Mouse (Mus musculus): ENCODE results near the gene Capn7. TPM values are rescaled to one million over a fixed set of nuclear protein-coding genes. Genes with fewer than 3 reads are reported as not detected.

The Capn7 gene
- polyA plus RNA-seq, 1 experiment from 2014 or later = 45.2 TPM

DNA sequence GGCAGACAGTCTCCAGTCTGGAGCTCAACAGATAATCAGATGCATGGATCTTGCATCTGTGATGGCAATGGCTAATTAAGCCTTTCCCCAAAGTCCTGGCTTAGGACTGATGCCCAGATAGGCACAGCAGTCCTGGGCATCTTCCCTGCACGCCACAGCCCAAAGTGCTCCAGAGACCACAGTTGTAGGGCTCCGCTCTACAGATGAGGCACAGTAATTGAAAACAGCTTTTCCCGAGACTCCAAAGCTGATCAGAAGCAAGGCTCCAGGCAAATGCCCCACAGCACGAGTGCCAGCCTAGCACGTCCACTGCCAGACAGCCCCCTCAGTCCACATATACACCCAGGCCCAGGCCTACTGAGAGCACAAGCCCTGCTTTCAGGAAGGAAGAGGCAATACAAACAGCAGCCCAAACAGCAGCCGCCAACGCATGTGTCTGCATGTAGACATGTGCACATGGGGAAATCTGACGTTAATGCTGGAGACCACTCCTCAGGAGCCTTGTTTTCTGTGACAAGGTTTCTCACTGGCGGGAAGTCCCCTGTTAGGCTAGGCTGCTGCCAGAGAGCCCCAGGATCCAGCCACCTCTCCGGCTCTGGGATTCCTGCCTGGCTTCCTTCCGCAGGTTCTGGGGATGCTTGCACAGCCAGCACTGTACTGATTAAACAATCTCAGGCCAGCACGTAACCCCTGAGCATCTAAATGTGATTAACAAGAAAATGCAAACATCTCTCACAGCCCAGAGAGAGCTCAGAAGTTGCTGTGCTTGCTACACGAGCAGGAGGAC lies 51.8 kb downstream of the Capn7 start:
- 63% methylated on average over 13 of the region's 13 CpGs for WGBS
- peak overlapping the region; percentile 13; the same call in 1 of the 2 replicates for H3K27ac ChIP-seq (ENCODE audit: low read depth, low read length)
- no peak for ATAC-seq (ENCODE audit: low FRiP score)

DNA sequence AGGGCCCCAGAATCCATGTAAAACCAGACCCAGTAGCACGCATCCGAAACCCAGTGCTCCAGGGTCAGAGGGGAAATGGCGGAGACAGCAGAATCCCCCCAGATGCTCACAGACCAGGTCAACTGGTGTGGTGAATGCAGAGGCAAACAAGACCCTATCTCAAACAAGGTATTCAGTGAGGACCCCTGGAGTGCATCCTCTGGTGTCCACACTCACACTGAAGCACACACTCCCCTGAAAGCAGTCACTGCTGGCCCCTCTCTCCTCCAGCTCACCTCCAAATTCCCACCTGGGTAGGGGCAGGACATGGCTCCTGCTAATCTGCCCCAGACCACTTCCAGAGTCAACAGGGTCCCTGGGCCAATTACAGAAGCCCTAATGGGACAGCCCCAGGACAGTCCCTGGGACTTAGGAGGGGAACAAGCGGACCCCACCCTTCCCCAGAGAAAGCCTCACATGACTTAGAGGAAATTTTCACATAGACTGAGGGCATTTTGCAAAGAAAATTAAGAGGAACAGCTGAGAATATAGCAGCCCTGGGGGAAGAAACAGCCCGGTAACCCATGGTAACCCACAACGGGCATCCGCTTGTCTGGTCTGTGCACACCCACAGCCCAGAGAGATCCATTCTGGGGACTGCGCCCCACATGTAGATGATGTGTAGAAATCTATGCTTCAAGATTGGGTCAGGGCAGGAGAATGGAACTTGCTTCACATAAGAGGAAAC lies 53.1 kb downstream of the Capn7 start:
- Histone ChIP-seq H3K9me3 (ENCODE audit: control insufficient read depth, low read length) (no peaks in the 10 kb centered on the region), H3K9ac (ENCODE audit: low read depth, low read length) (no peak overlapping the region), H3K4me3 (ENCODE audit: low read depth, low read length) (no peak overlapping the region), H3K4me1 (replicated peaks; ENCODE audit: control insufficient read depth, insufficient read depth, low read length) (no peaks in the 10 kb centered on the region), H3K27ac (ENCODE audit: low read depth, low read length) (no peak overlapping the region), H3K4me2 (replicated peaks; ENCODE audit: low read depth, low read length) (no peak overlapping the region), H3K36me3 (ENCODE audit: control insufficient read depth, insufficient read depth, low read length) (no peaks in the 10 kb centered on the region), H3K27me3 (ENCODE audit: control insufficient read depth, insufficient read depth, low read length) (no peaks in the 10 kb centered on the region)
- no peak for ATAC-seq (ENCODE audit: low FRiP score)
- no peak for DNase-seq (ENCODE audit: low spot score)
- 96% methylated on average over 8 of the region's 8 CpGs for WGBS

More for the DNA sequence above, 51.8 kb downstream of the Capn7 start:
- peaks cover 2% of the 10 kb centered on the region; the same call in 1 of the 2 replicates for H3K4me1 ChIP-seq (replicated peaks; ENCODE audit: control insufficient read depth, insufficient read depth, low read length)
- no peaks in the 10 kb centered on the region for H3K27me3 ChIP-seq (ENCODE audit: control insufficient read depth, insufficient read depth, low read length)
- no peaks in the 10 kb centered on the region for H3K36me3 ChIP-seq (ENCODE audit: control insufficient read depth, insufficient read depth, low read length)
- H3K4me2 ChIP-seq (replicated peaks; ENCODE audit: low read depth, low read length) = no peak overlapping the region
- H3K4me3 ChIP-seq (ENCODE audit: low read depth, low read length) = no peak overlapping the region
- H3K9me3 ChIP-seq (ENCODE audit: control insufficient read depth, low read length) = no peaks in the 10 kb centered on the region
- no peak overlapping the region for H3K9ac ChIP-seq (ENCODE audit: low read depth, low read length)
- DNase-seq (ENCODE audit: low spot score) = no peak

DNA sequence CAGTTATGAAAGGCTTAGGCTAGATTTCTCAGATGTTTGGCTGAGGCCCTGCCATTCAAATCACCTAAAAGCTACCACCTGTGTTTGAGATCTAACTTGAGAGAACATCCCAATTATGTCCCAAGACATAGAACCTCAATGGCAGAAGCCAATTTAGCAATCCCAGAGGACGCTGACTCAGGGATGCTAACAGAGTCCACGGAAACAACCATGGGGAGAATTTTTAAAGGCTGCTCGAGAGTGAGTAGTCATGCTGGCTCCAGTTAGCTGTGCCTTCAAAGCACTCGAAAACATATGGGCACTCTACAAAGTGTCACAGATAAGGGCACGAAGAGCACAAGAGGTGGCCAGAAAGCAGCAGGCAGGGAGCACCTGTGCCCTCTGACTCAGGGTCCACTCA lies 55.9 kb downstream of the Capn7 start:
- H3K27me3 ChIP-seq (ENCODE audit: control insufficient read depth, insufficient read depth, low read length) = no peaks in the 10 kb centered on the region
- no peaks in the 10 kb centered on the region for H3K36me3 ChIP-seq (ENCODE audit: control insufficient read depth, insufficient read depth, low read length)
- no peak overlapping the region for H3K4me2 ChIP-seq (replicated peaks; ENCODE audit: low read depth, low read length)
- ATAC-seq (ENCODE audit: low FRiP score) = no peak
- no peak overlapping the region for H3K27ac ChIP-seq (ENCODE audit: low read depth, low read length)
- WGBS = 87% methylated on average over 5 of the region's 5 CpGs
- H3K9ac ChIP-seq (ENCODE audit: low read depth, low read length) = no peak overlapping the region
- no peak for DNase-seq (ENCODE audit: low spot score)
- H3K9me3 ChIP-seq (ENCODE audit: control insufficient read depth, low read length) = no peaks in the 10 kb centered on the region
- H3K4me3 ChIP-seq (ENCODE audit: low read depth, low read length) = no peak overlapping the region
- H3K4me1 ChIP-seq (replicated peaks; ENCODE audit: control insufficient read depth, insufficient read depth, low read length) = no peaks in the 10 kb centered on the region

DNA sequence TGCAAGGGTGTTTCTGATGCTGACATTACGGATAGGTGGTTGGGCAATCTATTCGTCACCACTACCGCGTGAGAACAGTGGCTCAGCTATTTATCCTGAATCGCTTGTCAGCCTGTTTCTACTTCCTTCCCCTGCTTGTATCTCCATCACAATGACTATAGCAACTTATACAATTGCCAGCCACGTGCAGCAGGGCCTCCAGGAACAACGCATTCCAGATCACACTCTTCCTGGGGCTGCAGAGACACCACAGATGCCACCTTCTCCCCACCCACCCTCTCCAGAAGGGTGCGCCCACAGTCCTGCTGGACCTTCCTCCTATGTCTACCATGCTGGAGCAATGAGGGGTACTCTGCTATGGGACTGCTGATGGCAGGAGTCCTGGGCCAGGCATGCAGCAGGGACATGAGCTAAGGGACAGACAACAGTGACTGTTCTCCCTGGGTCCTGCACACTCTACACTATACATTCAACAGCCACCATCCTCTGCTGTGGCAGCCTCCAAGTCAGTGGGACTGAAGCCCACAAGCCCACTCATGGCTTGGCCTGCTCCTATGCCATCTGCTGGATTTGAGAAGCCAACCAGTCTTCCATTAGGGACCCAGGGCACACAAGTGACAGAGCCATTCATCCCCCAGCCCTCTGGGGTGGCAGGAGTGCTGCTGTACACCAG lies 56.6 kb downstream of the Capn7 start:
- WGBS = 75% methylated on average over 8 of the region's 8 CpGs
- ATAC-seq (ENCODE audit: low FRiP score) (no peak), DNase-seq (ENCODE audit: low spot score) (no peak)
- Histone ChIP-seq H3K9me3 (ENCODE audit: control insufficient read depth, low read length) (no peaks in the 10 kb centered on the region), H3K27ac (ENCODE audit: low read depth, low read length) (no peak overlapping the region), H3K27me3 (ENCODE audit: control insufficient read depth, insufficient read depth, low read length) (no peaks in the 10 kb centered on the region), H3K4me2 (replicated peaks; ENCODE audit: low read depth, low read length) (no peak overlapping the region), H3K4me1 (replicated peaks; ENCODE audit: control insufficient read depth, insufficient read depth, low read length) (no peaks in the 10 kb centered on the region), H3K9ac (ENCODE audit: low read depth, low read length) (no peak overlapping the region), H3K36me3 (ENCODE audit: control insufficient read depth, insufficient read depth, low read length) (no peaks in the 10 kb centered on the region), H3K4me3 (ENCODE audit: low read depth, low read length) (no peak overlapping the region)

DNA sequence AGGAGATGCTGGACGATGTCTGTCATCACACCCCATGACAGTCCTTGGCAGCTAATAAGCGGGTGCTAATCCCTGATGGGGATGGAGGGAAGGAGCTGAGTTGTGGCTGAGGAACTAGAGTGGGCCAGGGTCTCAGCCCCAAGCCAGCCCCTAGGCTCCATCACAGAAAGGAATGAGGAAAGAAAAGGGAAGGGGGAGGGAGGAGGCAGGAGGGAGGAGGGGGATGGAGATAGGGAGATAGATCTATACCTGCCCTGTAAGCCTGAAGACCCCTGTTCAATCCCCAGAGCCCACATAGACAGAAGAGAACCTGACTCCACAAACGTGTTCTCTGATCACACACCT lies 57.1 kb downstream of the Capn7 start:
- Histone ChIP-seq H3K4me3 (ENCODE audit: low read depth, low read length) (no peak overlapping the region), H3K9me3 (ENCODE audit: control insufficient read depth, low read length) (no peaks in the 10 kb centered on the region), H3K9ac (ENCODE audit: low read depth, low read length) (no peak overlapping the region), H3K36me3 (ENCODE audit: control insufficient read depth, insufficient read depth, low read length) (no peaks in the 10 kb centered on the region), H3K4me2 (replicated peaks; ENCODE audit: low read depth, low read length) (no peak overlapping the region), H3K27ac (ENCODE audit: low read depth, low read length) (no peak overlapping the region), H3K27me3 (ENCODE audit: control insufficient read depth, insufficient read depth, low read length) (no peaks in the 10 kb centered on the region), H3K4me1 (replicated peaks; ENCODE audit: control insufficient read depth, insufficient read depth, low read length) (no peaks in the 10 kb centered on the region)
- WGBS = 90% methylated on average over 3 of the region's 3 CpGs
- ATAC-seq (ENCODE audit: low FRiP score) (no peak), DNase-seq (ENCODE audit: low spot score) (no peak)

DNA sequence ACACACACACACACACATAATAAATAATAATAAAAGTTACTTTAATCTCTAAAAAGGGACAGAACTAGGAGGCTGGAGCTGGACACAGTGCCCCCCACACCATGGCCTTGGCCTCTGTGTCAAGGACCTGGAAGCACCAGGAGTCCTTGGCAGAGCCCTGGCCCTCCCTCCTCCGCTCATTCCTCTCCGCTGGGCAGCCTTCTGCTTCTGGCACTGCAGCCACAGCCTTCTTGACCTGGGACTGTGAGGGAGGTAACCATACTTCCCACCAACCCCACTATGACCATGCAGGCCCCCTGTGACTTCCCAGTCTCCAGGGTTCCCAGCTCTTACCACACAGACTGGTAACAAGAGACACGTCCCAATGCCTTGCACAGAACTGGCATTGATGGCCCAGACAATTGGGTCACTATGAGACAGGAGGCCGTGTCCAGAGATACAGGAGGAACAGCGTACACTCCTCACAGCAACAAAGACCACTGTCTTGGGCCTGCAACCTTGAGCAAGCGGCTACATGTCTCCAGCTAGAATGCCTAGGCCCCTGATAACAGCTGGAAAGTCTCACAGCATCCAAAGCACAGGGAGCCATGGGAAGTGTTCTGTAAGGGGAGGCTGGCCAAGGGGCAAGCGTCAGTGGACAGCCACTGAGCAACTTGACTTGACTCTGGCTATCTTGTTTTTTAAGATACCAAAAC lies 57.6 kb downstream of the Capn7 start:
- no peak overlapping the region for H3K9ac ChIP-seq (ENCODE audit: low read depth, low read length)
- ATAC-seq (ENCODE audit: low FRiP score) = no peak
- no peak overlapping the region for H3K4me2 ChIP-seq (replicated peaks; ENCODE audit: low read depth, low read length)
- H3K4me1 ChIP-seq (replicated peaks; ENCODE audit: control insufficient read depth, insufficient read depth, low read length) = no peaks in the 10 kb centered on the region
- no peaks in the 10 kb centered on the region for H3K9me3 ChIP-seq (ENCODE audit: control insufficient read depth, low read length)
- no peak overlapping the region for H3K4me3 ChIP-seq (ENCODE audit: low read depth, low read length)
- no peaks in the 10 kb centered on the region for H3K36me3 ChIP-seq (ENCODE audit: control insufficient read depth, insufficient read depth, low read length)
- no peak for DNase-seq (ENCODE audit: low spot score)
- 89% methylated on average over 7 of the region's 7 CpGs for WGBS
- H3K27me3 ChIP-seq (ENCODE audit: control insufficient read depth, insufficient read depth, low read length) = no peaks in the 10 kb centered on the region
- no peak overlapping the region for H3K27ac ChIP-seq (ENCODE audit: low read depth, low read length)

DNA sequence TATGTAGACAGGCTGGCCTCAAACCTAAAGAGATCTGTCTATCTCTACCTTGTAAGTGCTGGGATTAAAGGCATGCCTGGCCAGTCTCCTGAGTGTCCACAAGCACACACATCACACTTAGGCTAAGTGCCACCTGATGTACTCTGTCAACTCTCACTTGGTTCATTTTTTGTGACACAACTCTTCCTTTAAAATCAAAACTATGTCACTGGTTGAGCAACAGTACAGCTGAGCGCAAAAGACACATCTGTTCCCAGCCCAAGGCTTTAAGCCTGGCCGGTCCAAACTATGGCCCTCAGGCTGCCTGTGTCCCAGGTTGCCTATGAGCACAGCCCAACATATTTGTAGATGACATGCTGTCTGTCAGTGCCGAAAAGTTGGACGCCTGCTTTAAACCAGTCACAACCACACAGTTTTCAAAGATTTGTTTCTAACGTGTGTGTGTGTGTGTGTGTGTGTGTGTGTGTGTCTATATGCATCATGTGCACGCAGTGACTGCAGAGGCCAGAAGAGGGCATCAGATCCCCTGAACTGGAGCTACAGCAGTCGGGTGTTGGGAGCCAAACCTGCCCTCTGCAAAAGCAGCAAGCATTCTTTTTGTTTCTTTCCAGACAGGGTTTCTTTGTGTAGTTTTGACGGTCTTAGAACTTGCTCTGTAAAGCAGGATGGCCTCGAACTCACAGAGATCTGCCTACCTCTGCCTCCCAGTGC lies 58.5 kb downstream of the Capn7 start:
- H3K4me3 ChIP-seq (ENCODE audit: low read depth, low read length) = no peak overlapping the region
- H3K27ac ChIP-seq (ENCODE audit: low read depth, low read length) = no peak overlapping the region
- H3K9me3 ChIP-seq (ENCODE audit: control insufficient read depth, low read length) = no peaks in the 10 kb centered on the region
- 93% methylated on average over 9 of the region's 9 CpGs for WGBS
- no peak overlapping the region for H3K9ac ChIP-seq (ENCODE audit: low read depth, low read length)
- H3K36me3 ChIP-seq (ENCODE audit: control insufficient read depth, insufficient read depth, low read length) = no peaks in the 10 kb centered on the region
- DNase-seq (ENCODE audit: low spot score) (no peak), ATAC-seq (ENCODE audit: low FRiP score) (no peak)
- H3K4me1 ChIP-seq (replicated peaks; ENCODE audit: control insufficient read depth, insufficient read depth, low read length) = no peaks in the 10 kb centered on the region
- H3K27me3 ChIP-seq (ENCODE audit: control insufficient read depth, insufficient read depth, low read length) = no peaks in the 10 kb centered on the region
- H3K4me2 ChIP-seq (replicated peaks; ENCODE audit: low read depth, low read length) = no peak overlapping the region

DNA sequence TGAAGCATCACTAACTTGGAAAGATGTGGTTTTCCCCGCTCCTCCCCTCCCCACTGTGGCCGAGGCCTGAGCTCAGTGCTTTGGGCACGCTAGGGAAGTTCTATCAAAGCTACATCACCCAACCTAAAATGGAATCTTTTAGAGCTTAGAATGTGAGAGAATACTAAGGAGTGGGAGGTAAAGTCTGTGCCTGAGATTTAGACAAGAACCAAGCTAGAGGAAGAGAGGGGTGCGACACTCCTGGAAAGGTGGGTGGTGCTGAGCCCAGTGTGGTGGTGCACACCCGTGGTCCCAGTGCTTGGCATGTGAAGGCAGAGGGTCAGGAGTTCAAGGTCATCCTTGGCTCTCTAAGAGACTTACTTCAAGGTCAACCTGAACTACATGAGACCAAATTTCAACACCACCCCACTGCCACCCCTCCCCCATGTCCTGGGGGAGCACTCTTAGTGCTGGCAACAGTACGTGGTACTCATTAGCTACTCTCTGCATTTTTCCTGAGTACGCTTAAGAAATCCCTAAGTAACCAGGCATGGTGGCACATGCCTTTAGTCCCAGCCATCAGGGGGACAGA lies 59.3 kb downstream of the Capn7 start:
- H3K9me3 ChIP-seq (ENCODE audit: control insufficient read depth, low read length) = no peaks in the 10 kb centered on the region
- no peak for ATAC-seq (ENCODE audit: low FRiP score)
- H3K9ac ChIP-seq (ENCODE audit: low read depth, low read length) = no peak overlapping the region
- no peaks in the 10 kb centered on the region for H3K27me3 ChIP-seq (ENCODE audit: control insufficient read depth, insufficient read depth, low read length)
- no peak overlapping the region for H3K27ac ChIP-seq (ENCODE audit: low read depth, low read length)
- 91% methylated on average over 7 of the region's 7 CpGs for WGBS
- no peak overlapping the region for H3K4me2 ChIP-seq (replicated peaks; ENCODE audit: low read depth, low read length)
- no peaks in the 10 kb centered on the region for H3K4me1 ChIP-seq (replicated peaks; ENCODE audit: control insufficient read depth, insufficient read depth, low read length)
- no peak for DNase-seq (ENCODE audit: low spot score)
- no peak overlapping the region for H3K4me3 ChIP-seq (ENCODE audit: low read depth, low read length)
- no peaks in the 10 kb centered on the region for H3K36me3 ChIP-seq (ENCODE audit: control insufficient read depth, insufficient read depth, low read length)
